Mouse (Mus musculus): Measurements from ENCODE around the gene Srsf9.
A peak's percentile ranks its signal among the peaks of the same experiment; 100 is the strongest.

DNA sequence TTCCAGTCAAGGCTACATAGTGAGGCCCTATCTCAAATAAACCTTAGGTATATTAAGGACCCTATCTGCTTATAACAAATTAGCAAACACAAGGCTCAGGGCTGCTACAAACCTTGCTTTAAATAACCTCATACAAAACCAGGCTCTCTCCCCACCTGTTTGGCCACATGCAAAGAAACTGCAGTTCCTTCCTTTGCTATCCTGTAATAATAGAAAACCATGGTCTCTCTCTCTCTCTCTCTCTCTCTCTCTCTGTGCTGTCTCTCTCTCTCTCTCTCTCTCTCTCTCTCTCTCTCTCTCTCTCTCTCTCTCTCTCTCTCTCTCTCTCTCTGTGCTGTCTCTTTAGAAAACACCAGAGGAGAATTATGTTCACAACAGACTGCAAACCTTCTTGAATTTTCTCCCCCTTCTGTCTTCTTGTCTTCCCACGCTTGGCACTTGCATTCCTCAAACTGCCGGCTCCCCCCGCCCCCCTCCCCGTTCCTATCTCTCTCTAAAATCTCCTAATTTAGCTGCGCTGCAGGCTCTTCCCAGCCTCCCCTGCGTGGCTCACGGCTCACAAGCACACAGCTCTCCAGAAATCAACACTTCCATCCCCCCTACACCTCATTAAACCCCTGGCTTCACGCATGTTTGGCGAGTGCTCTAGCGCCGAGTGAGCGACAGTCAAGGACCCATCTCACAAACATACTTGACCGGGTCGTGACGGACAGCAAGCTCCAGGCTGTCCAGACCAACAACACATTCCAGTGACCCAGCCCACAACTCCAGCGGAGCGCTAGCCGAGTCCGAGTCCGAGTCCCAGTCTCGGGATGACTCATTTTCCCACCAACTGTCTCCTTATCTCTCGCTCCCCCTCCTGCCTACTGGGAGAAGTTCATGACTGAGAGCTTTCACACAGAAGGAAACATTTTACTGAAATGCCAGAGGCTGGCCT is 7.7 kb upstream of the Srsf9 start:
- 0 out of 2 replicates have a peak, but pooled peaks have one; percentile 14 for TF ChIP-seq CTCF (IDR thresholded peaks at IDR 0.05; ENCODE audit: insufficient read depth, low read depth, low read length)
- TF ChIP-seq POLR2A (IDR thresholded peaks at IDR 0.05; ENCODE audit: insufficient read depth, low read depth, low read length) = 0 out of 2 replicates have a peak, but pooled peaks have one; percentile 44

Measured in olfactory bulb, adult 2 months (tissue).